Mouse (Mus musculus) E14TG2a.4 (cell line): ENCODE measurements at regions not wholly inside any gene's neighbourhood (a gene's known extent, or its start where the extent isn't known, plus 50 kb on each side); places are given as distances from the start of the nearest gene placed in this dataset.

Experiments
- CTCF ChIP-seq: conservative IDR thresholded peaks from 2 replicates; pipeline ENCODE4 v1.5.1; 2014; ENCODE audit warnings: low read length
- NANOG ChIP-seq: IDR thresholded peaks from 2 replicates; pipeline ENCODE4 v1.6.1; 2014; ENCODE audit warnings: borderline replicate concordance, low read length, mixed read lengths

DNA sequence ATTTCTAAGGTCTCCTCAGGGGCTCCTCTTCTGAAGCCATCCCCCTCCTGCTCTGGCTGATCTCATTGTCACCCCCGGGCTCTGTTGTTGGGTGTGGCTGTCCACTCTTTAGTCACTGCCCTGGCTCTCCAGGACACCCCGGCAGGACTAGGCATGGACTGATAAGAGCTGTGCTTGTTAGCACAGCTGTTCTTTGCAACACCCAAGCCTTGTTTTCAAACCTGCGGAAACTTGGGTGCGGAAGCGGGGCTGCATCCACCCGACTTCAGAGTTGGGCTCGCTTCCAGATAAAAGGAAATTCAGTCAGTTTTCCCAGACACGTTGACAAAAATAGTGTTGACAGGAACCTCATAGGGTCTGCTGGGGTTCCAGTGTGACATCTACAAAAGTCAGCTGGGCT lies 53.6 kb upstream of the Podxl start:
- TF ChIP-seq CTCF, result no peak
- no peak for TF ChIP-seq NANOG
